Mouse (Mus musculus) liver, embryonic 12.5 days (tissue): ENCODE data around the gene Odf3b. TPM values are rescaled to one million over a fixed set of nuclear protein-coding genes. Genes with fewer than 3 reads are reported as not detected.

Experiments used
- polyA plus RNA-seq: library from polyadenylated mRNA; unstranded; fragments of >200 nt; fragmentation: Nextera tagmentation; extraction: Ambion mirVana; gene quantifications from 2 replicates; pipeline ENCODE4 v1.2.1, GENCODE M21; 2016

The Odf3b gene
- polyA plus RNA-seq, 1 experiment from 2014 or later: 0.50 TPM

Other genes starting within 250 kb of the Odf3b start
- gene Mapk12, start 238.6 kb downstream of the Odf3b start, polyA plus RNA-seq: 2.3 and 2.7 TPM in 2 replicates
- 1.8 TPM in 2 replicates for gene Mapk11, start 229.7 kb downstream of the Odf3b start, polyA plus RNA-seq
- 38.5 and 38.8 TPM in 2 replicates for gene Plxnb2, start 198.5 kb downstream of the Odf3b start, polyA plus RNA-seq
- 5.3 and 5.5 TPM in 2 replicates for gene Dennd6b, start 182.8 kb downstream of the Odf3b start, polyA plus RNA-seq
- 21.4 and 23.9 TPM in 2 replicates for gene Ppp6r2, start 167.7 kb downstream of the Odf3b start, polyA plus RNA-seq
- 32.5 and 34.1 TPM in 2 replicates for gene Sbf1, start 64.0 kb downstream of the Odf3b start, polyA plus RNA-seq
- 3.3 TPM in 2 replicates for gene Adm2, start 56.6 kb downstream of the Odf3b start, polyA plus RNA-seq
- 2.4 and 3.7 TPM in 2 replicates for gene Miox, start 44.9 kb downstream of the Odf3b start, polyA plus RNA-seq
- 36.2 and 41.1 TPM in 2 replicates for gene Lmf2, start 23.6 kb downstream of the Odf3b start, polyA plus RNA-seq
- 134 TPM in 2 replicates for gene Ncaph2, start 23.6 kb downstream of the Odf3b start, polyA plus RNA-seq
- gene Sco2, start 5.4 kb downstream of the Odf3b start, polyA plus RNA-seq: 4.9 and 5.6 TPM in 2 replicates
- gene Tymp, start 2.2 kb downstream of the Odf3b start, polyA plus RNA-seq: 0.62 and 0.75 TPM in 2 replicates
- gene Klhdc7b, start 5.6 kb upstream of the Odf3b start, polyA plus RNA-seq: not detected in 2 replicates
- not detected in 2 replicates for gene Syce3, start 31.2 kb upstream of the Odf3b start, polyA plus RNA-seq
- gene Cpt1b, start 46.6 kb upstream of the Odf3b start, polyA plus RNA-seq: 2.0 and 2.3 TPM in 2 replicates
- 2.1 and 2.3 TPM in 2 replicates for gene C730034F03Rik, start 50.3 kb upstream of the Odf3b start, polyA plus RNA-seq
- not detected in 2 replicates for gene Gm44502, start 50.4 kb upstream of the Odf3b start, polyA plus RNA-seq
- 29.0 and 30.4 TPM in 2 replicates for gene Chkb, start 50.6 kb upstream of the Odf3b start, polyA plus RNA-seq
- gene Mapk8ip2, start 74.6 kb upstream of the Odf3b start, polyA plus RNA-seq: 0.05 and 0.13 TPM in 2 replicates
- 6.6 and 7.0 TPM in 2 replicates for gene Arsa, start 98.1 kb upstream of the Odf3b start, polyA plus RNA-seq
- 0.81 and 1.4 TPM in 2 replicates for gene Shank3, start 120.3 kb upstream of the Odf3b start, polyA plus RNA-seq
- not detected in 2 replicates for gene Acr, start 189.0 kb upstream of the Odf3b start, polyA plus RNA-seq
- gene Rabl2, start 212.6 kb upstream of the Odf3b start, polyA plus RNA-seq: 10.3 and 11.2 TPM in 2 replicates